Mouse (Mus musculus) lung, embryonic 15.5 days (tissue): ENCODE data around the gene Npy4r. TPM values are rescaled to one million over a fixed set of nuclear protein-coding genes. Genes with fewer than 3 reads are reported as not detected.

Source experiments
- ATAC-seq: fragments of 200-750 bp; cut with Nextera tagmentation; 2 replicates; pipeline ENCODE4 v1.8.0; 2017; ENCODE audit warnings: moderate number of reproducible peaks, borderline replicate concordance; ENCODE audit not compliant: low FRiP score, low TSS enrichment; ENCODE audit errors: extremely low read depth
- H3K27ac ChIP-seq: fragments of 300-500 bp; sonication (generic); 2 replicates; pipeline ENCODE4 v1.5.1; 2015; ENCODE audit warnings: moderate library complexity, mild to moderate bottlenecking, inconsistent platforms
- H3K27me3 ChIP-seq: fragments of 300-500 bp; sonication (generic); 2 replicates; pipeline ENCODE4 v1.6.1; 2015; ENCODE audit warnings: inconsistent platforms
- H3K36me3 ChIP-seq: fragments of 300-500 bp; sonication (generic); 2 replicates; pipeline ENCODE4 v1.6.1; 2015; ENCODE audit warnings: inconsistent platforms
- H3K4me1 ChIP-seq: fragments of 300-500 bp; sonication (generic); 2 replicates; pipeline ENCODE4 v1.6.1; 2015; ENCODE audit warnings: inconsistent platforms
- H3K4me2 ChIP-seq: fragments of 300-500 bp; sonication (generic); 2 replicates; pipeline ENCODE4 v1.6.1; 2015; ENCODE audit warnings: inconsistent platforms, mild to moderate bottlenecking, moderate library complexity
- H3K4me3 ChIP-seq: fragments of 300-500 bp; sonication (generic); 2 replicates; pipeline ENCODE4 v1.5.1; 2015; ENCODE audit warnings: mild to moderate bottlenecking, inconsistent platforms
- H3K9ac ChIP-seq: fragments of 300-500 bp; sonication (generic); 2 replicates; pipeline ENCODE4 v1.6.1; 2015; ENCODE audit warnings: inconsistent platforms
- H3K9me3 ChIP-seq: fragments of 300-500 bp; sonication (generic); 2 replicates; pipeline ENCODE4 v1.6.1; 2016; ENCODE audit warnings: inconsistent platforms
- WGBS: fragments of 180-500 bp; shearing (Covaris S2); methylation state at CpG from one replicate; pipeline ENCODE4 v1.1.7; 2015; 5-methylcytosine and 5-hydroxymethylcytosine counted together
- polyA plus RNA-seq: library from polyadenylated mRNA; unstranded; fragments of >200 nt; fragmentation: Nextera tagmentation; extraction: Ambion mirVana; gene quantifications from 2 replicates; pipeline ENCODE4 v1.2.1, GENCODE M21; 2015

The Npy4r gene
- polyA plus RNA-seq, 1 experiment from 2014 or later: 0.09 TPM

- WGBS: 49% methylated on average over 4 of the region's 4 CpGs
- Histone ChIP-seq H3K9me3 (no peaks in the 10 kb centered on the region), H3K36me3 (no peaks in the 10 kb centered on the region), H3K4me3 (no peak overlapping the region), H3K9ac (no peak overlapping the region), H3K27me3 (no peaks in the 10 kb centered on the region), H3K27ac (no peak overlapping the region), H3K4me1 (peaks cover 14% of the 10 kb centered on the region; the same call in 1 of the 2 replicates), H3K4me2 (no peak overlapping the region)
- ATAC-seq: no peak
Measured at GRCm38 (mm10) chr14:34107594-34107993, 44.7 kb downstream of the Npy4r start.

DNA sequence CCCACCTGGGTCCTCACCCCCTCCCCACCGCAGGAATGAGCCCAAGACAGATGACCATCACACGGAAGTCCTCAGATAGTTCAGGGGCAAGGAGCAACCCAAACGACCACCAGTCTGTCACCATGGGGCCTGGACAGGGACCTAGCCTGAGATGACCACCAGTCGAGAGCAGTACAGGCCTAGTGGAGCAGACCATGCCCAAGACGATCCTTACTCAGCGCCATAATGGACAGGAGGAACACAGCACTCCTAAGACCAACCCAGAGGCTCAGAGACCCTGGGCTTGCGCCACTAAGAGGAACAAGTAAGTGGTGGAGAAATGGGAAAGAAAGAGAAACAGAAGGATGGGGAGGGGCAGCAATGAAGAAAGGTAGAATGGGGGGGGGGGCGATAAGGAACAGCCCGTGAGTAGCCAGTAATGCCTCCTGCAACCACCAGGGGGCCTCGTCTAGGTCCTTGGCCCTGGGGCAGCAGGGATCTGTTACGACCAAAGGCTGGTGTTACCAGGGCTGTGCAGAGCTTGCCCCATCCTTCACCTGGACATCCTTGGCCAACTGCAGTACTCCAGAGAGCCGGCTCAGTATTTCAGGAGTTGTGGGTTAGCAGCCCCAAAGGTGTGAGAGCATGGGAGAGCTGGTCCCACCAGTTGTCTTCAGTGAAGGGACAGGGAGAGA is 45.8 kb downstream of the Npy4r start:
- Histone ChIP-seq H3K27me3 (no peaks in the 10 kb centered on the region), H3K9ac (no peak overlapping the region), H3K4me1 (peaks cover 18% of the 10 kb centered on the region; the same call in 1 of the 2 replicates), H3K36me3 (no peaks in the 10 kb centered on the region), H3K4me2 (no peak overlapping the region), H3K4me3 (no peak overlapping the region), H3K9me3 (no peaks in the 10 kb centered on the region), H3K27ac (no peak overlapping the region)
- 52% methylated on average over 12 of the region's 12 CpGs for WGBS
- no peak for ATAC-seq

- Histone ChIP-seq H3K27me3 (no peaks in the 10 kb centered on the region), H3K4me2 (no peak overlapping the region), H3K36me3 (no peaks in the 10 kb centered on the region), H3K4me1 (peaks cover 18% of the 10 kb centered on the region; the same call in 1 of the 2 replicates), H3K27ac (no peak overlapping the region), H3K4me3 (no peak overlapping the region), H3K9ac (no peak overlapping the region), H3K9me3 (no peaks in the 10 kb centered on the region)
- WGBS: 18% methylated on average over 8 of the region's 8 CpGs
- ATAC-seq: peak; percentile 27; the same call in 1 of the 2 replicates
Measured at GRCm38 (mm10) chr14:34104892-34105291, 47.4 kb downstream of the Npy4r start.

DNA sequence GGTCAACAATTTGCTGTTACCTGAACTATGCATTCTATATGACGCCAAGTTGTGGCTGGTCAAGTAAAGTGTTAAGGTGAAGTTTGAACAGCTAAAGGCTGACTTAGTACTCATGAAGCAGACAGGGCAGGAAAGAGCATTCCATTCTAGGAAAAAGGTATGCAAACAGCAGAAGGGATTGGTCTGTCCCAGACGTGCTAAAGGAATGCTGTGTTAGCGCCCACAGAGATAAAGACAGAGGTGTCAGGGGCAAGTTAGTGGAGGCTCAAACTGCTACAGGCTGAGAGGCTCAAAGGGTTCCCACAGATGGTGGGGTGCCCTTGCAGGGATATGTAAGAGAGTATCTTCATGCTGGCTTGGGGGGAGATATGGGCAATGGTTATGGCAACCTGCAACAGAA is 48.4 kb downstream of the Npy4r start:
- ATAC-seq: no peak
- H3K4me2 ChIP-seq: no peak overlapping the region
- 45% methylated on average over 3 of the region's 3 CpGs for WGBS
- no peaks in the 10 kb centered on the region for H3K9me3 ChIP-seq
- H3K27me3 ChIP-seq: no peaks in the 10 kb centered on the region
- no peak overlapping the region for H3K4me3 ChIP-seq
- no peak overlapping the region for H3K9ac ChIP-seq
- peaks cover 18% of the 10 kb centered on the region; the same call in 1 of the 2 replicates for H3K4me1 ChIP-seq
- H3K27ac ChIP-seq: no peak overlapping the region
- no peaks in the 10 kb centered on the region for H3K36me3 ChIP-seq

- ATAC-seq: no peak
- peaks cover 18% of the 10 kb centered on the region; the same call in 1 of the 2 replicates for H3K4me1 ChIP-seq
- no peaks in the 10 kb centered on the region for H3K9me3 ChIP-seq
- H3K9ac ChIP-seq: no peak within 1 kb of the TSS
- no peaks in the 10 kb centered on the region for H3K36me3 ChIP-seq
- H3K27me3 ChIP-seq: no peaks in the 10 kb centered on the region
- H3K4me2 ChIP-seq: no peak within 1 kb of the TSS
- 53% methylated on average over 5 of the region's 5 CpGs for WGBS
- no peak within 1 kb of the TSS for H3K4me3 ChIP-seq
- no peak within 1 kb of the TSS for H3K27ac ChIP-seq
Measured at GRCm38 (mm10) chr14:34102601-34103000, 49.7 kb downstream of the Npy4r start, which contains the start of gene A630023A22Rik. TSS of gene A630023A22Rik (minus strand) at chr14:34102754.

DNA sequence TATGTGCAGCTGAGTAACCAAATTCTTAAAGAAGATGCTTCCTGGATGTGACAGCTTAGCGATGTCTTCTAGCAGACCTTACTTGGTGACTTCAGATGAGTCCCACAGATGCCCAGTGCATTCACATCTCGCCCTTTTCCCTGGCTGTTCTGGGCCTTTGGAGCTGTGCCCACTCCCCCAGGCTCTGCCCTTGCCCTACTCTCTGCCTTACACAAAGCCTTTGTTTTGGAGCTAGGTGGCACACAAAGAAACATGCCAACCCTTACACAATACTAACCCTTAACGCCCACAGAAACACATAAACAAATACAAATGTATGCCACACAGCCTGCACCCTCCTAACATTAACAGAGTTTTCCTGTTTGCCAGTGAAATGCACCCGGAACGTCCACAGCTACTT is 56.1 kb downstream of the Npy4r start:
- Histone ChIP-seq H3K36me3 (no peaks in the 10 kb centered on the region), H3K4me3 (no peak overlapping the region), H3K4me2 (no peak overlapping the region), H3K9me3 (no peaks in the 10 kb centered on the region), H3K27ac (no peak overlapping the region), H3K27me3 (no peaks in the 10 kb centered on the region), H3K4me1 (no peaks in the 10 kb centered on the region), H3K9ac (no peak overlapping the region)
- 61% methylated on average over 5 of the region's 5 CpGs for WGBS
- no peak for ATAC-seq

Other genes with a start within 250 kb of the Npy4r start
- 6.2 and 7.6 TPM in 2 replicates for gene Gdf10, start 228.9 kb downstream of the Npy4r start, polyA plus RNA-seq
- gene Gdf2, start 211.4 kb downstream of the Npy4r start, polyA plus RNA-seq: 0.05 TPM in 1 of 2 replicates, not detected in the other
- gene Rbp3, start 198.5 kb downstream of the Npy4r start, polyA plus RNA-seq: 0.02 TPM in 1 of 2 replicates, not detected in the other
- gene Zfp488, start 173.7 kb downstream of the Npy4r start, polyA plus RNA-seq: not detected in 2 replicates
- gene Gm30083, start 137.3 kb downstream of the Npy4r start, polyA plus RNA-seq: not detected in 2 replicates
- not detected in 2 replicates for gene Gm5460, start 135.7 kb downstream of the Npy4r start, polyA plus RNA-seq
- not detected in 2 replicates for gene Antxrl, start 99.8 kb downstream of the Npy4r start, polyA plus RNA-seq
- 6.2 and 7.5 TPM in 2 replicates for gene Anxa8, start 66.5 kb downstream of the Npy4r start, polyA plus RNA-seq
- gene A630023A22Rik, start 49.7 kb downstream of the Npy4r start, polyA plus RNA-seq: 0.28 TPM in 1 of 2 replicates, not detected in the other
- gene Gprin2, start 49.2 kb upstream of the Npy4r start, polyA plus RNA-seq: 0.30 and 0.57 TPM in 2 replicates
- gene Syt15, start 67.1 kb upstream of the Npy4r start, polyA plus RNA-seq: 0.66 and 0.72 TPM in 2 replicates
- gene Shld2, start 158.0 kb upstream of the Npy4r start, polyA plus RNA-seq: 10.1 and 12.6 TPM in 2 replicates
- gene Glud1, start 158.2 kb upstream of the Npy4r start, polyA plus RNA-seq: 66.4 and 68.7 TPM in 2 replicates
- not detected in 2 replicates for gene Fam25c, start 202.9 kb upstream of the Npy4r start, polyA plus RNA-seq
- 6.2 and 7.5 TPM in 2 replicates for gene Sncg, start 222.3 kb upstream of the Npy4r start, polyA plus RNA-seq
- 12.7 and 14.3 TPM in 2 replicates for gene Mmrn2, start 223.0 kb upstream of the Npy4r start, polyA plus RNA-seq